Mouse (Mus musculus) embryo, embryonic 10.5 days (tissue): ENCODE data around the gene Rif1.
"Not testable (repeated sequence)": the region's sequence is repeated elsewhere in the genome, so short reads cannot be mapped to it uniquely, and the experiment has no call there.

Experiments
- DNase-seq: peaks from one replicate; pipeline ENCODE4 v3.0.0-alpha.2; 2015; ENCODE audit warnings: low spot score

Gene Rif1

DNA sequence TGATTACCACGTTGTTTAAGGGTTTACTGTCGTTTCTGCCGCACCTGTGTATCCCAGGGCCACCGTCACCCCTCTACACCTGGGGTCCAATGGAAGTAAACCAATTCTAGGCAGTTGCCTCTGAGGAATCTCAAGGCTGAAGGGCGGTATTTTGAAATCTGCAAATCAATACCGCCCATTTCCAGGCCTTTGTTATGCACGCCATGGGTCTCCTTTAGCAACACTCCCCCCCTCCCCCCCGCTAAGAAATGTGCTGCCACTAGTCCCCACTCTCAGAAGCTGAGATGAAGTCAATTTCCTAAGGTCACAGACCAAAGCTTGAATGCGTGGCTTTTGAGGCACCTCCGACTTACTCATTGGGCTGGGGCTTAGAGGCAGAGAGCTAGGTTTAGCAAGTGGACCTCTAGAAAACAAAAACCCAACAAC, 554 bp upstream of the Rif1 start:
- peak; percentile 76 for DNase-seq

- peak; percentile 36 for DNase-seq
Measured at GRCm38 (mm10) chr2:52073141-52073904, 691 bp downstream of the Rif1 start.

- DNase-seq = no peak
Measured at GRCm38 (mm10) chr2:52078666-52079065, 6.0 kb downstream of the Rif1 start.

DNA sequence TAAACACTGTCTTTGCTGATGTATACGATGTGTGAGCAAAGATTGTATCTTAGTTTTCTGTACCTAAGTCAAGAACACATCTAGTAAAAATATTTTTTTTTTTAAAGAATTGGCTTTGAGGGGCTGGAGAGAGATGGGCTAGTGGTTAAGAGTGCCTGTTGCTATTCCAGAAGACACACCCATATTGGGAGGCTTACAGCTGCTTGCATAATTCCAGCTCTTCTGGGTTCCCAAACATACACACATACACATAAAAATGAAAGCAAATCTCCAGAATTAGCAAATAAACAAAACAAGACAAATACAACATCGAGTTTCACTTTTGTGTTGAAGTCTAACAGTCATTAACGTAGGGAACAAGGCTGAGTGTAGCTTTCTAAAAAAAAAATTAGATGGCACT, 11.4 kb downstream of the Rif1 start:
- no peak for DNase-seq

DNA sequence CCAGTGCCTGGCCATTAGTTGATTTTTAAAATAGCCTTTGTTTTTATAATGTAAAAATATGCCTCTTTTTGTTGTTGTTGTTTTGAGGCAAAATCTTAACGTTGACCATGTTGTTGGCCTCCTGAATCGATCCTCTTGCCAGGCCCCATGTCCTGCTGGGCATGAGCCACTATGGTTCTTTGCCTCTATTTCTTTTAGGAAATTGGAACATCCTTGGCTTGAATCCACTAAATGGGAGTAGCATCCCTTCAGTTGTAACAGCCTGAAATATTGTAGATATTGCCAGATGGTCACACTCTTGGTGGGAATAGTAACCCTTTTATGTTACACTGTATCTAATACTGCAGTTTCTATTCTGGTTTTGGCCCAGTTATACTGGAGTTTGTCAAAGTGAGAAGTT, 11.9 kb downstream of the Rif1 start:
- DNase-seq = no peak

GRCm38 (mm10) chr2:52114086-52114485, 41.5 kb downstream of the Rif1 start:
- peak; percentile 27 for DNase-seq

GRCm38 (mm10) chr2:52131370-52131769, 58.7 kb downstream of the Rif1 start:
- not testable (repeated sequence) for DNase-seq

GRCm38 (mm10) chr2:52133351-52133750, 60.7 kb downstream of the Rif1 start:
- no peak for DNase-seq

DNA sequence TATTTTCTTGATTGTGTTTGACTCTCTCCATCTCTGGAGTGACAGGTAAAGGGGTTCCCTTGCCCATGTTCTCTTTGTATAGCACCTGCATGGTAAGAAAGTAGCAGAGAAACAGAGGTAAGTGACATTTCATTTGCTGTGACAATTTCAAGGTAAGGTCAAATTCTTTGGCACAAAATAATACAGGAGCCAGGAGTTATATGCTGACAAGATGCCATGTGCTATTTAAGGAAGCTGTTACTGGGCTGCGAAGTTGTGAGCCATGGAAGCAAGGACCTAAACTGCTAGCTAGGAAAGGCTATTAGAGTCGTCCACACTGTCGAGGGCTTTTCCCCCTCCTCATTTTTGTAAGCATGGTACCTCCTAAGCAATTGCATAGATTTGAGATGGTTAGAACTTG, 80.4 kb downstream of the Rif1 start:
- no peak for DNase-seq

- DNase-seq = no peak
Measured at GRCm38 (mm10) chr2:52169243-52170005, 96.8 kb downstream of the Rif1 start.
